Mouse (Mus musculus): ENCODE data around the gene Rab6b. TPM values are rescaled to one million over a fixed set of nuclear protein-coding genes. Genes with fewer than 3 reads are reported as not detected.
A peak's percentile ranks its signal among the peaks of the same experiment; 100 is the strongest.
"Not testable (repeated sequence)": the region's sequence is repeated elsewhere in the genome, so short reads cannot be mapped to it uniquely, and the experiment has no call there.

Rab6b gene
- total and polyA plus RNA-seq, 2 experiments = 0.02 to 0.37 TPM

GRCm38 (mm10) chr9:103090116-103090875, 21.3 kb upstream of the Rab6b start:
- no peaks in the 10 kb centered on the region for H3K79me2 ChIP-seq (ENCODE audit: control insufficient read depth, insufficient read depth, low read length)
- no peak overlapping the region for H3K4me3 ChIP-seq (ENCODE audit: insufficient read depth, low read depth, low read length)
- peak overlapping the region; percentile 77 for H3K27ac ChIP-seq (replicated peaks; ENCODE audit: insufficient read depth, low read depth, low read length)
- peak; percentile 97 for DNase-seq (ENCODE audit: extremely low read depth, low read depth, low spot score)
- H3K27me3 ChIP-seq (ENCODE audit: control insufficient read depth, insufficient read depth, low read length) = no peaks in the 10 kb centered on the region
- 9% methylated on average over 9 of the region's 9 CpGs for WGBS
- peaks cover 15% of the 10 kb centered on the region for H3K4me1 ChIP-seq (ENCODE audit: control insufficient read depth, insufficient read depth, low read length)
- no peak overlapping the region for H3K9ac ChIP-seq (ENCODE audit: low read depth, low read length)
- no peaks in the 10 kb centered on the region; the same call in 1 of the 2 replicates for H3K36me3 ChIP-seq (ENCODE audit: control insufficient read depth, insufficient read depth, low read length)
- TF ChIP-seq POLR2A (IDR thresholded peaks at IDR 0.05; ENCODE audit: extremely low read depth, insufficient read depth, low read length) = no peak
- TF ChIP-seq CTCF (IDR thresholded peaks at IDR 0.05; ENCODE audit: low read depth, low read length) = no peak

DNA sequence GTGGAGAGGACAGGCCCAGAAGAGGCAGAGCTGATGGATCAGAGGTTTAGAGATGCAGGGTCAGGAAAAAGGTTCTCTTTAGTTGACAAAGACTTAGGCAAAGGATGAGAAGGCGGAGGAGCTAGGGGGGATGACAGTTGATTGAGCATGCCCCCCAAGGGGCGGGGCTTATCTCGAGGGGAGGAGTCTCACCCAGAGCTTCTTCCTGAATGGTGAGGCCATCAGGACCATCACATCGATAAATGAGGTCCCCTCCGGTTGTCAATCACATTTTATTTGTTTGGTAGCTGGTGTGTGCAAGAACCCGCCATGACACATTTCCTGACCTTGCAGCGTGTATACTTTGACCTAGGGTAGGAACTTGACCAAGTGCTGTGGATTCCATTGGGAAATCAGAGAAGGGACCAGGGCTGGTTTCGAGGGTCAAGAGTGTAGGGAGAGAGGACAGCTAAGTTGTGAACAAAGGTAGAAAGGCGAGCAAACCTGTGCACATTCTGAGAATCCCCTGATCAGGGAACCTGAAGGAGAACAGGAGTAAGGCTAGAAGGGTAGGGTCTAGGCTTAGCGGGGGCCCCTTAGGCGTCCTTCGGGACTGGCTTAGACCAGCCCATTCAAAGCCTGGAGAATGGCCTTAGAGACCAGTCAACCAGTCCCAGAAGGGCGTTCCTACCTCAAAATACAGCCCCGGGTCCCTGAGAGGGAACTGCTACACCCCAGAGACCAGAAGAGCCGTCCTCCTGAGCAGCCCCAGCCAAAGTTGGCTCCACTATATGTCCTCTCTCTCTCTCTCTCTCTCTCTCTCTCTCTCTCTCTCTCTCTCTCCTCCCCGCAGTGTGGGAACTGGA, 20.3 kb upstream of the Rab6b start:
- H3K27ac ChIP-seq (replicated peaks; ENCODE audit: insufficient read depth, low read depth, low read length) = peak overlapping the region; percentile 77
- H3K4me3 ChIP-seq (ENCODE audit: insufficient read depth, low read depth, low read length) = no peak overlapping the region
- no peaks in the 10 kb centered on the region for H3K27me3 ChIP-seq (ENCODE audit: control insufficient read depth, insufficient read depth, low read length)
- DNase-seq (ENCODE audit: extremely low read depth, low read depth, low spot score) = peak; percentile 73
- no peak overlapping the region for H3K9ac ChIP-seq (ENCODE audit: low read depth, low read length)
- H3K36me3 ChIP-seq (ENCODE audit: control insufficient read depth, insufficient read depth, low read length) = no peaks in the 10 kb centered on the region
- no peaks in the 10 kb centered on the region for H3K79me2 ChIP-seq (ENCODE audit: control insufficient read depth, insufficient read depth, low read length)
- 51% methylated on average over 16 of the region's 16 CpGs for WGBS
- TF ChIP-seq CTCF (IDR thresholded peaks at IDR 0.05; ENCODE audit: low read depth, low read length) (no peak), POLR2A (IDR thresholded peaks at IDR 0.05; ENCODE audit: extremely low read depth, insufficient read depth, low read length) (no peak)
- peaks cover 15% of the 10 kb centered on the region for H3K4me1 ChIP-seq (ENCODE audit: control insufficient read depth, insufficient read depth, low read length)

- H3K9ac ChIP-seq (ENCODE audit: low read depth, low read length) = peak overlapping the region; percentile 60
- no peak overlapping the region for H3K27ac ChIP-seq (replicated peaks; ENCODE audit: insufficient read depth, low read depth, low read length)
- peak; percentile 39 for DNase-seq (ENCODE audit: extremely low read depth, low read depth, low spot score)
- H3K36me3 ChIP-seq (ENCODE audit: control insufficient read depth, insufficient read depth, low read length) = no peaks in the 10 kb centered on the region
- peaks cover 15% of the 10 kb centered on the region for H3K4me1 ChIP-seq (ENCODE audit: control insufficient read depth, insufficient read depth, low read length)
- no peaks in the 10 kb centered on the region for H3K27me3 ChIP-seq (ENCODE audit: control insufficient read depth, insufficient read depth, low read length)
- peak overlapping the region; percentile 37; the same call in 1 of the 2 replicates for H3K4me3 ChIP-seq (ENCODE audit: insufficient read depth, low read depth, low read length)
- no peak for TF ChIP-seq POLR2A (IDR thresholded peaks at IDR 0.05; ENCODE audit: extremely low read depth, insufficient read depth, low read length)
- TF ChIP-seq CTCF (IDR thresholded peaks at IDR 0.05; ENCODE audit: low read depth, low read length) = peak; percentile 95
- 2% methylated on average over 19 of the region's 19 CpGs for WGBS
- no peaks in the 10 kb centered on the region for H3K79me2 ChIP-seq (ENCODE audit: control insufficient read depth, insufficient read depth, low read length)
Observed at GRCm38 (mm10) chr9:103092248-103092647, 19.3 kb upstream of the Rab6b start.

DNA sequence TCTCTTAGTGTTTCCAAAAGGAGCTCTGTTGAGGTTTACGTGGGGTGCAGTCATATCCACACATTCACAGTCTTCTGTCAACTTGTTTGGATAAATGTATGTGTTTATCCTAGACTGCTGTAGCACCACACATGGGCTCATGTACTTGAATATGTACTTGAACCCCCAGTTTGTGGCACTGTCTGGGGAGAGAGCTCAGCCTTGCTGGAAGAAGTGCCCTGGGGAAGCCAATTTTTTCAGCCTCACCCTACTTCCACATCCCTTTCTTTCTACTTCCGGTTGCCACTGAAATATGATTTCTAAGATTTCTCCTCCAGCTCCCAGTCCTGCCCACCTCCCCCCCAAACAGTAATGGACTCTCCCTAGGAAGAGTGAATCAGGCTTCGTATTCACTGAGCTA, 17.9 kb upstream of the Rab6b start:
- Histone ChIP-seq H3K79me2 (ENCODE audit: control insufficient read depth, insufficient read depth, low read length) (no peaks in the 10 kb centered on the region), H3K36me3 (ENCODE audit: control insufficient read depth, insufficient read depth, low read length) (no peaks in the 10 kb centered on the region), H3K4me3 (ENCODE audit: insufficient read depth, low read depth, low read length) (no peak overlapping the region), H3K9ac (ENCODE audit: low read depth, low read length) (no peak overlapping the region), H3K27me3 (ENCODE audit: control insufficient read depth, insufficient read depth, low read length) (no peaks in the 10 kb centered on the region), H3K4me1 (ENCODE audit: control insufficient read depth, insufficient read depth, low read length) (peaks cover 15% of the 10 kb centered on the region), H3K27ac (replicated peaks; ENCODE audit: insufficient read depth, low read depth, low read length) (no peak overlapping the region)
- WGBS = 86% methylated on average over 3 of the region's 3 CpGs
- no peak for DNase-seq (ENCODE audit: extremely low read depth, low read depth, low spot score)
- TF ChIP-seq POLR2A (IDR thresholded peaks at IDR 0.05; ENCODE audit: extremely low read depth, insufficient read depth, low read length) (no peak), CTCF (IDR thresholded peaks at IDR 0.05; ENCODE audit: low read depth, low read length) (no peak)

GRCm38 (mm10) chr9:103108341-103108798, 3.2 kb upstream of the Rab6b start:
- 27% methylated on average over 11 of the region's 14 CpGs for WGBS
- not testable (repeated sequence) for H3K27me3 ChIP-seq (ENCODE audit: control insufficient read depth, insufficient read depth, low read length); H3K27ac ChIP-seq (replicated peaks; ENCODE audit: insufficient read depth, low read depth, low read length)

More at GRCm38 (mm10) chr9:103108341-103108798, 3.2 kb upstream of the Rab6b start:
- H3K36me3 ChIP-seq (ENCODE audit: control insufficient read depth, insufficient read depth, low read length); H3K79me2 ChIP-seq (ENCODE audit: control insufficient read depth, insufficient read depth, low read length); H3K4me1 ChIP-seq (ENCODE audit: control insufficient read depth, insufficient read depth, low read length): not testable (repeated sequence)
- peak overlapping the region; percentile 71 for H3K4me3 ChIP-seq (ENCODE audit: insufficient read depth, low read depth, low read length)
- DNase-seq (ENCODE audit: extremely low read depth, low read depth, low spot score) = peak; percentile 61
- H3K9ac ChIP-seq (ENCODE audit: low read depth, low read length) = peak overlapping the region; percentile 45; the same call in 1 of the 2 replicates
